Mouse (Mus musculus) stomach, embryonic 15.5 days (tissue): ENCODE measurements around the gene Sostdc1. TPM values are rescaled to one million over a fixed set of nuclear protein-coding genes. Genes with fewer than 3 reads are reported as not detected.

Experiments used
- polyA plus RNA-seq: library from polyadenylated mRNA; unstranded; fragments of >200 nt; fragmentation: Nextera tagmentation; extraction: Ambion mirVana; gene quantifications from 2 replicates; pipeline ENCODE4 v1.2.1, GENCODE M21; 2015

The Sostdc1 gene
- polyA plus RNA-seq, 1 experiment from 2014 or later = 9.2 TPM

Other genes starting within 250 kb of the Sostdc1 start
- 41.3 and 42.4 TPM in 2 replicates for gene Ankmy2, start 157.0 kb upstream of the Sostdc1 start, polyA plus RNA-seq
- 179 and 201 TPM in 2 replicates for gene Bzw2, start 156.1 kb upstream of the Sostdc1 start, polyA plus RNA-seq
- not detected in 2 replicates for gene Lrrc72, start 60.7 kb upstream of the Sostdc1 start, polyA plus RNA-seq
- 10.9 and 11.5 TPM in 2 replicates for gene Ispd, start 67.3 kb downstream of the Sostdc1 start, polyA plus RNA-seq
- 1.7 and 2.1 TPM in 2 replicates for gene D630036H23Rik, start 68.0 kb downstream of the Sostdc1 start, polyA plus RNA-seq